Mouse (Mus musculus) erythroblast, embryonic 14.5 days (primary cell): ENCODE measurements around the gene Strip2.

Experiments used
- GATA1 ChIP-seq: IDR thresholded peaks from 2 replicates; pipeline ENCODE4 v1.6.1; 2012; ENCODE audit warnings: low read length, inconsistent platforms, mixed read lengths
- TAL1 ChIP-seq: IDR thresholded peaks from 3 replicates; pipeline ENCODE4 v1.6.1; 2012; ENCODE audit warnings: low read length, inconsistent platforms, mixed read lengths

DNA sequence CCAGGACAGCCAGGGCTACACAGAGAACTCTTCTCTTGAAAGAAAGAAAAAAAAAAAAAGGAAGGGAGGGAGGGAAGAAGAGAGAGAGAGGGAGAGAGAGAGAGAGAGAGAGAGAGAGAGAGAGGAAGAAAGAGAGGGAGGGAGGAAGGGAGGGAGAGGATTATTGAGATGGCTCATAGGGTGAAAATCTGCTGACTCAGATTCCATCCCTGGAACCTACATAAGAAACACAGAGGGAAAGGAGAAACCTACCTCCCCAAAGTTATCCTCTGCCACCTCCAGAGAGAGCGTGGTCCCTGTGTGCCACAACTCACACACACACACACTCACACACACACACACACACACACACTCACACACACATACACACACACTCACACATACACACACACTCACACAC lies 89.0 kb downstream of the Strip2 start:
- TF ChIP-seq GATA1 (no peak), TAL1 (no peak)
